Mouse (Mus musculus) bone marrow macrophage, adult 2 months (primary cell): ENCODE data around the gene Trim33.

Experiments used
- CTCF ChIP-seq: IDR thresholded peaks from 2 replicates; pipeline ENCODE4 v1.5.1; 2012; ENCODE audit warnings: low read depth, mild to moderate bottlenecking, low read length, moderate library complexity
- POLR2A ChIP-seq: IDR thresholded peaks from 2 replicates; pipeline ENCODE4 v1.6.1; 2012; ENCODE audit warnings: mild to moderate bottlenecking, low read depth, low read length, borderline replicate concordance

DNA sequence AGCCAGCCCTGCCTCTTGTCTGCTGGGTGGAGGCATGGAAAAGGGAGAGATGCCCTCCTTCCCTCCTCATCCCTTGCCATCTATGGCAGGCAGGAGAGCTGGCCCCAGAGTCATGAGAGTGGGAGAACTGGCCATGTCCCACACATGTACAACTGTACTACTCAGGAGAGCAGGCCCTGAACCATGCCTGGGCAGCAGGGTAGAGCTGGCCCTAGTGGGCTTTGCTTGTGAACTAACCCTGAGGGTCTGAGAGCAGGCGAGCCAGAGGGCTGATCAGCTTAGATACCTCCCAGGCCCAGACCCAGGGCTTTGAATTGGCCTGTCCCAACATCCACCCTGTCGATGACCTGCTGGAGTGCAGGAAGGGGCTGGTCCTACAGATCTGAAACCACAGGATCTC, 115.0 kb downstream of the Trim33 start:
- no peak for TF ChIP-seq POLR2A
- TF ChIP-seq CTCF = no peak
